Mouse (Mus musculus): ENCODE results near the gene Tstd2. TPM values are rescaled to one million over a fixed set of nuclear protein-coding genes. Genes with fewer than 3 reads are reported as not detected.

The Tstd2 gene
- polyA plus RNA-seq, 1 experiment: 12.1 TPM

GRCm38 (mm10) chr4:46095826-46096159, 42.7 kb downstream of the Tstd2 start:
- Histone ChIP-seq H3K4me1 (ENCODE audit: control insufficient read depth, insufficient read depth, insufficient read length) (no peaks in the 10 kb centered on the region), H3K36me3 (ENCODE audit: control insufficient read depth, insufficient read depth, low read length) (no peaks in the 10 kb centered on the region)

GRCm38 (mm10) chr4:46094916-46095825, 43.3 kb downstream of the Tstd2 start:
- no peaks in the 10 kb centered on the region for H3K36me3 ChIP-seq (ENCODE audit: control insufficient read depth, insufficient read depth, low read length)

More at GRCm38 (mm10) chr4:46095826-46096159, 42.7 kb downstream of the Tstd2 start:
- WGBS: 97% methylated on average over 3 of the region's 3 CpGs
- DNase-seq (ENCODE audit: low read depth in 1 of 2, low spot score in 2 of 2): no peak
- H3K27me3 ChIP-seq (ENCODE audit: control insufficient read depth, insufficient read depth, low read length): no peaks in the 10 kb centered on the region
- no peak for TF ChIP-seq CTCF (IDR thresholded peaks at IDR 0.05; ENCODE audit: extremely low read depth, insufficient read depth, insufficient read length, insufficient replicate concordance)
- TF ChIP-seq POLR2A (IDR thresholded peaks at IDR 0.05; ENCODE audit: low read depth, low read length): no peak
- H3K27ac ChIP-seq (ENCODE audit: insufficient read depth, low read length): no peak overlapping the region
- H3K4me3 ChIP-seq (ENCODE audit: extremely low read depth, insufficient read depth, insufficient read length): no peak overlapping the region

GRCm38 (mm10) chr4:46092429-46093076, 45.9 kb downstream of the Tstd2 start:
- Histone ChIP-seq H3K4me3 (ENCODE audit: extremely low read depth, insufficient read depth, insufficient read length) (no peak overlapping the region), H3K27ac (ENCODE audit: insufficient read depth, low read length) (no peak overlapping the region), H3K27me3 (ENCODE audit: control insufficient read depth, insufficient read depth, low read length) (no peaks in the 10 kb centered on the region), H3K36me3 (ENCODE audit: control insufficient read depth, insufficient read depth, low read length) (no peaks in the 10 kb centered on the region), H3K4me1 (ENCODE audit: control insufficient read depth, insufficient read depth, insufficient read length) (no peaks in the 10 kb centered on the region)
- no peak for TF ChIP-seq CTCF (IDR thresholded peaks at IDR 0.05; ENCODE audit: extremely low read depth, insufficient read depth, insufficient read length, insufficient replicate concordance)
- no peak for TF ChIP-seq POLR2A (IDR thresholded peaks at IDR 0.05; ENCODE audit: low read depth, low read length)
- DNase-seq (ENCODE audit: low read depth in 1 of 2, low spot score in 2 of 2): no peak
- 75% methylated on average over 5 of the region's 5 CpGs for WGBS

More at GRCm38 (mm10) chr4:46094916-46095825, 43.3 kb downstream of the Tstd2 start:
- Histone ChIP-seq H3K27me3 (ENCODE audit: control insufficient read depth, insufficient read depth, low read length) (no peaks in the 10 kb centered on the region), H3K4me3 (ENCODE audit: extremely low read depth, insufficient read depth, insufficient read length) (no peak overlapping the region), H3K27ac (ENCODE audit: insufficient read depth, low read length) (no peak overlapping the region), H3K4me1 (ENCODE audit: control insufficient read depth, insufficient read depth, insufficient read length) (no peaks in the 10 kb centered on the region)
- 52% methylated on average over 15 of the region's 15 CpGs for WGBS
- no peak for TF ChIP-seq POLR2A (IDR thresholded peaks at IDR 0.05; ENCODE audit: low read depth, low read length)
- no peak for TF ChIP-seq CTCF (IDR thresholded peaks at IDR 0.05; ENCODE audit: extremely low read depth, insufficient read depth, insufficient read length, insufficient replicate concordance)
- DNase-seq (ENCODE audit: low read depth in 1 of 2, low spot score in 2 of 2): no peak

- no peak overlapping the region for H3K4me3 ChIP-seq (ENCODE audit: extremely low read depth, insufficient read depth, insufficient read length)
- no peak overlapping the region for H3K27ac ChIP-seq (ENCODE audit: insufficient read depth, low read length)
- H3K36me3 ChIP-seq (ENCODE audit: control insufficient read depth, insufficient read depth, low read length): no peaks in the 10 kb centered on the region
- DNase-seq (ENCODE audit: low read depth in 1 of 2, low spot score in 2 of 2): no peak
- WGBS: 93% methylated on average over 14 of the region's 14 CpGs
- no peaks in the 10 kb centered on the region for H3K27me3 ChIP-seq (ENCODE audit: control insufficient read depth, insufficient read depth, low read length)
- TF ChIP-seq POLR2A (IDR thresholded peaks at IDR 0.05; ENCODE audit: low read depth, low read length) (no peak), CTCF (IDR thresholded peaks at IDR 0.05; ENCODE audit: extremely low read depth, insufficient read depth, insufficient read length, insufficient replicate concordance) (no peak)
- peaks cover 7% of the 10 kb centered on the region; the same call in 1 of the 2 replicates for H3K4me1 ChIP-seq (ENCODE audit: control insufficient read depth, insufficient read depth, insufficient read length)
These were observed 48.9 kb downstream of the Tstd2 start for GRCm38 (mm10) chr4:46089524-46090125.

- 34% methylated on average over 5 of the region's 5 CpGs for WGBS
These were observed 50.6 kb downstream of the Tstd2 start for GRCm38 (mm10) chr4:46087852-46088251.

GRCm38 (mm10) chr4:46087427-46087771, 51.1 kb downstream of the Tstd2 start:
- DNase-seq (ENCODE audit: low read depth in 1 of 2, low spot score in 2 of 2): no peak
- 29% methylated on average over 7 of the region's 7 CpGs for WGBS
- H3K27ac ChIP-seq (ENCODE audit: insufficient read depth, low read length): no peak overlapping the region
- H3K27me3 ChIP-seq (ENCODE audit: control insufficient read depth, insufficient read depth, low read length): no peaks in the 10 kb centered on the region
- H3K4me3 ChIP-seq (ENCODE audit: extremely low read depth, insufficient read depth, insufficient read length): no peak overlapping the region
- H3K4me1 ChIP-seq (ENCODE audit: control insufficient read depth, insufficient read depth, insufficient read length): peaks cover 7% of the 10 kb centered on the region; the same call in 1 of the 2 replicates
- H3K36me3 ChIP-seq (ENCODE audit: control insufficient read depth, insufficient read depth, low read length): no peaks in the 10 kb centered on the region
- no peak for TF ChIP-seq POLR2A (IDR thresholded peaks at IDR 0.05; ENCODE audit: low read depth, low read length)
- no peak for TF ChIP-seq CTCF (IDR thresholded peaks at IDR 0.05; ENCODE audit: extremely low read depth, insufficient read depth, insufficient read length, insufficient replicate concordance)

More at GRCm38 (mm10) chr4:46087852-46088251, 50.6 kb downstream of the Tstd2 start:
- H3K27ac ChIP-seq (ENCODE audit: insufficient read depth, low read length): no peak overlapping the region
- H3K4me1 ChIP-seq (ENCODE audit: control insufficient read depth, insufficient read depth, insufficient read length): peaks cover 7% of the 10 kb centered on the region; the same call in 1 of the 2 replicates
- no peaks in the 10 kb centered on the region for H3K27me3 ChIP-seq (ENCODE audit: control insufficient read depth, insufficient read depth, low read length)
- no peak for DNase-seq (ENCODE audit: low read depth in 1 of 2, low spot score in 2 of 2)
- no peaks in the 10 kb centered on the region for H3K36me3 ChIP-seq (ENCODE audit: control insufficient read depth, insufficient read depth, low read length)
- TF ChIP-seq CTCF (IDR thresholded peaks at IDR 0.05; ENCODE audit: extremely low read depth, insufficient read depth, insufficient read length, insufficient replicate concordance) (no peak), POLR2A (IDR thresholded peaks at IDR 0.05; ENCODE audit: low read depth, low read length) (no peak)
- no peak overlapping the region for H3K4me3 ChIP-seq (ENCODE audit: extremely low read depth, insufficient read depth, insufficient read length)

Measured in spleen, adult 2 months (tissue).